Mouse (Mus musculus) retina, postnatal 1 day (tissue): Measurements from ENCODE around the gene Lhfpl2.

Experiments used
- DNase-seq: peaks from one replicate; pipeline ENCODE4 v3.0.0-alpha.2; 2012

Gene Lhfpl2

GRCm38 (mm10) chr13:94147257-94147656 lies 89.7 kb downstream of the Lhfpl2 start:
- DNase-seq = peak; percentile 29

- no peak for DNase-seq
Observed at GRCm38 (mm10) chr13:94149006-94149405, 91.4 kb downstream of the Lhfpl2 start.

GRCm38 (mm10) chr13:94149781-94150180 lies 92.2 kb downstream of the Lhfpl2 start:
- DNase-seq = no peak

- DNase-seq = no peak
Observed at GRCm38 (mm10) chr13:94151308-94151707, 93.7 kb downstream of the Lhfpl2 start.

DNA sequence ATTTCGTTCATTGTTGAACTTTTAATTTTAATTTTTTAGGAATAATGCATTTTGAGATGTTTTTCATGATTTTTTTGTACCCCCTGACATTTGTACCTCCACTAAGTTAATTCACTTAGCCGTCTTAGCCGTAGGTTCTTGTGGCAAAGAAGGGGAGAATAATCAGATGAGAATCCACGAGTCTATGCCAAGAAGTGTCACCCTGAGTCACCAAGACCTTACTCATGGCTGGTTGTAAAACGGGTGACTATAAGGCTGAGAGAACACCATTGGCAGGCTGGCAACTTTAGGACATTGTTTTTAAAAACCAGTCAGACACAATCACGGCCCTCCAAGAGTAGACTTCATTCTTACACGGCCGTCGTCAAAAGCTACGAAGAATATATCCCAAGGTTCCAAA lies 95.2 kb downstream of the Lhfpl2 start:
- DNase-seq = no peak

GRCm38 (mm10) chr13:94153658-94154057 lies 96.1 kb downstream of the Lhfpl2 start:
- no peak for DNase-seq

DNA sequence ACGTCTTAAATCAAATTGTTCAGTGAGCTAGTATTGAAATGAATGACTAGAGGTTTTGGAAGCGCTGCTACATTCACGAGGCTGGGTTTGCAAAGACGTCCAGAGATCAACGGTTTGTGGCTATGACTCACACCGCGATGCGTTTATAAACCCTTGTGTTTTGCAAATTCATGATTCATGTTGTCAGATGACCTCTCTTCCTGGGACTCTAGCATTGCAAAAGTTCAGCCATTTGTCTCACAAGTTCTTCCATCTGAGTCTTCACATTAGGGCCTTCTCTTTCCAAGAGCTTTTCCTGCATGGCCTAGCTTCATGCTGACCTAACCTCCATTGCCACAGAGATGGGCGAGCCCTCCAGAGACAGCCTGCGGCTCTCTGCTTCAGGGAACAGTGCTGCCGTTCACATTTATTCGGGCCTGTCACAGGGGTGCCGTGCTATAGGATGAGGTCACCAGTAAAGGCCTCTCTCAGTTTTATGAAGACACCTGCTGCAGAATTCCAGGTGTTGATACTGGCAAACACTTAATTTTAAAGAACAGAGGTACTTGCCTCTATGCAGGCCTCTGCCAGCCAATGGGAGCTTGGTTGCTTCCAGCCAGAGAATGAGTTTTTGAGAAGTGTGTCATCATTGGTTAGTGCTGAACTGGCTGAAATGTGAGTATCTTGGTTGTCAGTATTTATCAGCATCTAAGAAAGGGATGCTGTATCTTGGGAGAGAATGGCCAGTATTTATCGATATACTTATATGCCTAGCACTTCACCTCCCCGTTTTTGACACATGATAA lies 97.1 kb downstream of the Lhfpl2 start:
- DNase-seq = peak; percentile 20

- peak; percentile 77 for DNase-seq
Observed at GRCm38 (mm10) chr13:94155657-94156429, 98.2 kb downstream of the Lhfpl2 start.

DNA sequence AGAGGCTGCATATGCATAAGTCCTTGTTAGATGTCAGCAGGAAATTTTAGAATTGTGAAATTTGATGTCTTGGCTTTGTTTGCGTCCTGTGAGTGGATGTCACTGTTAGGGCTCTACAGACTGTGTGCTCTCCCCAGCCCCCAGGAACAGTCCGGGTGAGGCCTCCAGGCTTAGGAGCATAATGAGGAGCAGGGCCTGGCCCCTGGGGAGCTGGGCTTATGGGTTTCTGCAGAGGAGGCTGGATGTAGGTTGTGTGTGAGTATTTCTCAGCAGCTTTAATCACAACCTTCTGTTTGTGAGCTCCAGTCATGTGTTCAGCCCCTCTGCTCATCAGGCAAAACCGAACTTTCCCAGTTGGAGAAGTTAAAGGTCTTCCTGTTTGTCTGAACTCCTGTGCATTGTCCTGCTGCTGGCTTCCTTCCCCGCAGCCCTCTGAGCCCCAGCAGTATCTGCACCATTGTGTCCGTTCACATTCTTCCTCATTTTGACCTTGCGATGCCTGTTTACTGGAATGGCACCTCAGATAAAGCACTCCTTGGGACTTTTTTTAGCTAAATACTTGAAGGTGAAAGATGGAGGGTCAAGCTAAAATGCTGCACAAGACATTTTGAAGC lies 101.4 kb downstream of the Lhfpl2 start:
- peak; percentile 27 for DNase-seq

DNA sequence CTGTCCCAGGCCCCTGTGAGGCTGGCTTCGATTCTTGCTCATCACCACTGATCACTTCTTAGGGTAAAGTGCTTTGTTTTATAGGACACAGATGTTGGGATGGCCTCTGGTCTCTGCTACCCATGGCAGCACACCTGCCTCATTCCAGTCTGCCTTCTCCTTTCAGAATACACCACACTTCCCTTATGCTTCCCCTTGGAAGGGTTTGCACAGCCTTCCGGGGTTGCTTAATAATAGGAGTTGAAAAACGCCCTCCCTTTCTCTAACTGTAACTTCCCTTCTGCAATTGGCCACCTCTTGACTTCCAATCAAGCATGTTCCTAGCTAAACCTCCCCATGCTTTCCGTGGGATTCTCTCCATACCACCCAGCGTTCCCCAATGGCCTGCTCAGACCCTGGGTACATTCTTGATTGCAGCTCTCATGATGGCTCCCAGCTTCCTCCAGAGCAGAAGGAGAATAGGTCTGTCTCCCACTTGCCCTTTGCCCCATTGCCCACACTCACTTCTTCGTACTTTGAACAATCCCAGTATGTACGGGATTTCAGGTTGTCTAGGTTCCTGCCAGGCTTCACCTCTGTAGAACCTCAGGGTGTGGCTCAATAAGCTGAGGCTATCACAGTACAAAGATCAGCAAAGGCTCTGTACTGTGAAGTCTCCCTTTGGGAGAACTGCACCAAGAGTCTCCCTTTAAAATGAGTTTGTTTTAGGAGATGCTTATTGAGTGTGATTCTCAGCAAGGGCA lies 102.1 kb downstream of the Lhfpl2 start:
- no peak for DNase-seq

- DNase-seq = no peak
Observed at GRCm38 (mm10) chr13:94164501-94164900, 106.9 kb downstream of the Lhfpl2 start.

- DNase-seq = no peak
Observed at GRCm38 (mm10) chr13:94168319-94168718, 110.7 kb downstream of the Lhfpl2 start.

- no peak for DNase-seq
Observed at GRCm38 (mm10) chr13:94169325-94169916, 111.8 kb downstream of the Lhfpl2 start.

GRCm38 (mm10) chr13:94171612-94172011 lies 114.0 kb downstream of the Lhfpl2 start:
- no peak for DNase-seq

GRCm38 (mm10) chr13:94172533-94173310 lies 115.1 kb downstream of the Lhfpl2 start:
- DNase-seq = peak; percentile 50

GRCm38 (mm10) chr13:94173633-94174576 lies 116.3 kb downstream of the Lhfpl2 start:
- DNase-seq = peak; percentile 65

DNA sequence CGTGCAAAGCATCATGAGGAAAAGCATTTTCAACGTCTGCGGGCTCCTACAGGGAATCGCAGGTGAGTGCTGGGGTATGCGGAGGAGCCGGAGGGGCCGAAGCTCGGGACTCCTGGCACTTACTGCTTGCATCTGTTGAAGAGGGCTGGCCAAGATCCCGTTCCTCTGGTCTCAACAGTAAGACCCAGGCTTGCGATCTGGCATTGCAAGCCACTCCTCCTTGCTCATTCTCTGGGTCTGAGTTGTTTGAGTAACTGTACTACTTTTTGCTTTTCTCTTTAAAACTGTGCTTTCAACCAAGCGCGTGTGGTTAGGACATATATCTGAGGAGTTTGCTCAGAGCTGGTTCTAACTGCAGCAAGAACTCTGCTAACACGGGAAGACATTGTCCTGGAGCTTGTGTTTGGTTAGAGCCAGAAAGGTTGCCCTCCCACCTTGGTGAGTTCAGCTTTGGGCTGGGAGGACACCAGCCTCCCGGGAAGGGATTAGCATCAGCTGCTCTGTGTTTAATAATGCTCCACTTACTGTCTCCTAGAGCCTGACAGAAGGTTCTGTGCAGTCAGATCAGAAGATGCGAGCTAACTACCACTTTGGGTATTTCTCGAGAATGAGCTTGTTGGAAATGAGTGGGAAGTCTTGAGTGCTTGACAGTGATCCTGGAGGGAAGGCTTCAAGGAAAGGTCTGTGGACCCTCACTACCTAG lies 117.1 kb downstream of the Lhfpl2 start:
- DNase-seq = peak; percentile 56

DNA sequence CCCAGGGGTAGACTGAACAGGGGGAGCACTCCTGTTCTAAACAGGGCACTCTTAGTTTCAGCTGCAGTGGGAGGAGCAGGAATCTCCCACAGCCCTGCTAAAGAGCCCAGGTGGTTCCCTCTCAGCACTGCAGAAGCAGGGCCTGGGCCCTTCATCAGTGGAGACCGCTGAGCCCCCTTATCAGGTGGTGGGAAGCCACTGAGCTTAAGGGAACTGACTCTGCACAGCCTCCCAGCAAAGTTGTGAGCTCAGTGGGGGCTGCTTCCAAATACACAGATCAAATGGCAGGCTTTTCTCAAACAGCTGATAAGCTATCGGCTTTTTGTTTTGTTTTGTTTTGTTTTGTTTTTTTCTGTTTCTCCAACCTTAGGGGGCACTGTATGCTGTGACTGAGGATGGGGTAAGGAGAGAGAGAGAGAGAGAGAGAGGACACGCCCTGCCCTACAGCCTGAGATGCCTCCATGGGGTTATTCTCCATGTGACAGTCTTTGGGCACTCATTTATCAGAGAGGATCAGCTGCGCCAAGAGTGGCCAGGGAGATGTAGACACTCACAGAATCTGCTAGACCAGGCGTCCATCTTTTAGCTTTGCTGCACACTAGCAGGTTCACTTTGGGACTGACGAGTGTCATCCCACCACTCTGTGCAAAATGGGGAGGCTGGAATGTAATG lies 117.9 kb downstream of the Lhfpl2 start:
- no peak for DNase-seq

DNA sequence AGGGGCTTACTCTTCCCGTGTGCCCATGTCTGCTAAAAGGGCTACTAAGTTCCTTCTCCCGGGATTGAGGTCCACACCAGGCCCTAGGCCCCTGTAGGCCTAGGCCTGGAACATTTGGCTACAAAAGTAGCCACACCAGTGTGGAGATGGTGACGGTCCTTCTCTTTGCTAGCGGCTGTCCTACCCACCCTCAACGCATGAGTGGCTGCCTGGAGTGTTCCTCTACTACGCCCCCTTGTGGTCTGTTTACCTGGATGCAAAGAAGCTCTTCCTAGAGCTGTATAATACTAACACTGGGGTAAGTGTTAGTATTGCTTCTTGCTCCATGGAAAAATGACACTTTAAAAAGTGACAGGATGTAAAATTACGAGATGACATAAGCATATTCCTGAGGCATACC lies 119.6 kb downstream of the Lhfpl2 start:
- peak; percentile 67 for DNase-seq
